Mouse (Mus musculus) embryonic facial prominence, embryonic 14.5 days (tissue): ENCODE data around the gene AU022751. TPM values are rescaled to one million over a fixed set of nuclear protein-coding genes. Genes with fewer than 3 reads are reported as not detected.

ENCODE experiments used
- microRNA-seq: library from miRNA; unstranded; fragments of <30 nt; microRNA quantifications from one replicate; pipeline ENCODE4, GENCODE M21; 2016; ENCODE audit warnings: borderline number of aligned reads
- polyA plus RNA-seq: library from polyadenylated mRNA; unstranded; fragments of >200 nt; fragmentation: Nextera tagmentation; extraction: Ambion mirVana; gene quantifications from 2 replicates; pipeline ENCODE4 v1.2.1, GENCODE M21; 2014

Gene AU022751
- polyA plus RNA-seq, 1 experiment from 2014 or later = not detected

Small RNA genes within 50 kb of the gene (microRNA-seq; reads per million reads assigned to microRNA genes)
- gene Gm27360 = not detected

Other genes starting within 250 kb of the AU022751 start
- 4.2 and 4.3 TPM in 2 replicates for gene Nudt11, start 36.0 kb downstream of the AU022751 start, polyA plus RNA-seq
- 4.8 and 6.8 TPM in 2 replicates for gene Nudt10, start 89.6 kb upstream of the AU022751 start, polyA plus RNA-seq
- 0.13 and 0.18 TPM in 2 replicates for gene Bmp15, start 237.3 kb upstream of the AU022751 start, polyA plus RNA-seq